10 mouse cellular contexts compared by ENCODE assay signal in genomic region chr12:98347550-98348318, GRCm38 (mm10).
DNase-seq lines count a peak whose midpoint lies in the region; ATAC-seq and TF ChIP-seq lines count a peak whose summit lies in the region.
"Had no signal": no experiment of that assay in that cellular context is flagged by ENCODE, and none has a peak within 500 bp of the region (broad histone marks: within the 10 kb centered on the region; RNA-seq: fewer than 3 reads in every experiment).

No protein-coding gene starts in this region.

- WGBS in heart, embryonic 11.5 days (ENCODE audit: insufficient replicate concordance), result 68% methylated on average over 13 of the region's 13 CpGs
- 77% methylated on average over 13 of the region's 13 CpGs for WGBS in cerebellum, adult 2 months
- WGBS in forebrain, embryonic 16.5 days, result 83% methylated on average over 13 of the region's 13 CpGs

- H3K27me3 ChIP-seq in heart, embryonic 11.5 days (ENCODE audit: control insufficient read depth, insufficient read depth, low read length), result no peaks in the 10 kb centered on the region
- no peaks in the 10 kb centered on the region for H3K27me3 ChIP-seq in cerebellum, adult 2 months (ENCODE audit: control insufficient read depth, insufficient read depth, low read length)
- H3K27me3 ChIP-seq in forebrain, embryonic 16.5 days (replicated peaks; ENCODE audit: control insufficient read depth, insufficient read depth, low read length), result no peaks in the 10 kb centered on the region
- H3K27me3 ChIP-seq: embryonic facial prominence, embryonic 13.5 days; limb, embryonic 13.5 days had no signal

- no peak overlapping the region for H3K27ac ChIP-seq in heart, embryonic 11.5 days (ENCODE audit: low read depth, low read length)
- no peak overlapping the region for H3K27ac ChIP-seq in cerebellum, adult 2 months (ENCODE audit: insufficient read depth, low read length)
- no peak overlapping the region for H3K27ac ChIP-seq in forebrain, embryonic 16.5 days (ENCODE audit: low read length)
- H3K27ac ChIP-seq: embryonic facial prominence, embryonic 13.5 days; limb, embryonic 13.5 days had no signal

- DNase-seq in heart, adult 8-10 months (ENCODE audit: low spot score), result peak; percentile 47
- DNase-seq in urinary bladder, postnatal 25 days (ENCODE audit: low spot score), result peak; percentile 38
- no peak for DNase-seq in urinary bladder, adult 18-20 months (ENCODE audit: low spot score in 2 of 2)
- peak; percentile 47 to 60 for DNase-seq in cerebellum, adult 2 months
- peak; percentile 71 for DNase-seq in induced T-regulatory cell, adult 2 months (ENCODE audit: low read depth)
- DNase-seq in naive thymus-derived CD4-positive, alpha-beta T cell, adult 2 months (ENCODE audit: low read depth), result peak; percentile 70

- no peak overlapping the region for H3K4me3 ChIP-seq in heart, embryonic 11.5 days (ENCODE audit: low read depth, low read length)
- H3K4me3 ChIP-seq in cerebellum, adult 2 months (replicated peaks; ENCODE audit: insufficient read depth, low read depth, low read length), result no peak overlapping the region
- no peak overlapping the region for H3K4me3 ChIP-seq in forebrain, embryonic 16.5 days (replicated peaks; ENCODE audit: low read length)
- H3K4me3 ChIP-seq: embryonic facial prominence, embryonic 13.5 days; limb, embryonic 13.5 days had no signal

- H3K4me1 ChIP-seq in heart, embryonic 11.5 days (ENCODE audit: control insufficient read depth, insufficient read depth, low read length), result no peaks in the 10 kb centered on the region
- no peaks in the 10 kb centered on the region for H3K4me1 ChIP-seq in cerebellum, adult 2 months (ENCODE audit: control insufficient read depth, insufficient read depth, low read length)
- H3K4me1 ChIP-seq in forebrain, embryonic 16.5 days (replicated peaks; ENCODE audit: control insufficient read depth, insufficient read depth, low read length), result no peaks in the 10 kb centered on the region
- H3K4me1 ChIP-seq: embryonic facial prominence, embryonic 13.5 days; limb, embryonic 13.5 days had no signal

- no peaks in the 10 kb centered on the region for H3K9me3 ChIP-seq in heart, embryonic 11.5 days (replicated peaks; ENCODE audit: control insufficient read depth, low read length)
- H3K9me3 ChIP-seq in forebrain, embryonic 16.5 days (ENCODE audit: control insufficient read depth, low read length), result no peaks in the 10 kb centered on the region
- H3K9me3 ChIP-seq: embryonic facial prominence, embryonic 13.5 days; limb, embryonic 13.5 days had no signal

- H3K9ac ChIP-seq in heart, embryonic 11.5 days (ENCODE audit: low read depth, low read length), result no peak overlapping the region
- H3K9ac ChIP-seq in forebrain, embryonic 16.5 days (replicated peaks; ENCODE audit: low read depth, low read length), result no peak overlapping the region
- H3K9ac ChIP-seq: embryonic facial prominence, embryonic 13.5 days; limb, embryonic 13.5 days had no signal

- ATAC-seq in heart, embryonic 11.5 days (replicated peaks; ENCODE audit: insufficient number of reproducible peaks, low FRiP score, low TSS enrichment), result no peak
- no peak for ATAC-seq in forebrain, embryonic 16.5 days

- no peak overlapping the region for H3K4me2 ChIP-seq in heart, embryonic 11.5 days
- no peak overlapping the region for H3K4me2 ChIP-seq in forebrain, embryonic 16.5 days (ENCODE audit: low read length)
- H3K4me2 ChIP-seq: embryonic facial prominence, embryonic 13.5 days; limb, embryonic 13.5 days had no signal

- no peak for TF ChIP-seq POLR2A in cerebellum, adult 2 months (IDR thresholded peaks at IDR 0.05; ENCODE audit: borderline replicate concordance, insufficient read depth, low read length)

- H3K36me3 ChIP-seq in heart, embryonic 11.5 days (ENCODE audit: control insufficient read depth, insufficient read depth, low read length), result no peaks in the 10 kb centered on the region
- H3K36me3 ChIP-seq in forebrain, embryonic 16.5 days (ENCODE audit: control insufficient read depth, insufficient read depth), result no peaks in the 10 kb centered on the region
- H3K36me3 ChIP-seq: embryonic facial prominence, embryonic 13.5 days; limb, embryonic 13.5 days had no signal

- peak; percentile 48; the same call in 1 of the 2 replicates for TF ChIP-seq CTCF in cerebellum, adult 2 months (IDR thresholded peaks at IDR 0.05; ENCODE audit: borderline replicate concordance, insufficient read depth, low read depth, low read length)

Comparison
In these comparisons a context has a peak if more than half of its experiments do, and no peak if none do; other contexts are left out.
1. DNase-seq: peak in heart, adult 8-10 months (single experiment), urinary bladder, postnatal 25 days (single experiment), cerebellum, adult 2 months (2 of 2), induced T-regulatory cell, adult 2 months (single experiment) and naive thymus-derived CD4-positive, alpha-beta T cell, adult 2 months (single experiment); none in urinary bladder, adult 18-20 months (0 of 2).